Mouse (Mus musculus): ENCODE results near the gene Gm20481.
"Not testable (repeated sequence)": the region's sequence is repeated elsewhere in the genome, so short reads cannot be mapped to it uniquely, and the experiment has no call there.

Gene Gm20481

DNA sequence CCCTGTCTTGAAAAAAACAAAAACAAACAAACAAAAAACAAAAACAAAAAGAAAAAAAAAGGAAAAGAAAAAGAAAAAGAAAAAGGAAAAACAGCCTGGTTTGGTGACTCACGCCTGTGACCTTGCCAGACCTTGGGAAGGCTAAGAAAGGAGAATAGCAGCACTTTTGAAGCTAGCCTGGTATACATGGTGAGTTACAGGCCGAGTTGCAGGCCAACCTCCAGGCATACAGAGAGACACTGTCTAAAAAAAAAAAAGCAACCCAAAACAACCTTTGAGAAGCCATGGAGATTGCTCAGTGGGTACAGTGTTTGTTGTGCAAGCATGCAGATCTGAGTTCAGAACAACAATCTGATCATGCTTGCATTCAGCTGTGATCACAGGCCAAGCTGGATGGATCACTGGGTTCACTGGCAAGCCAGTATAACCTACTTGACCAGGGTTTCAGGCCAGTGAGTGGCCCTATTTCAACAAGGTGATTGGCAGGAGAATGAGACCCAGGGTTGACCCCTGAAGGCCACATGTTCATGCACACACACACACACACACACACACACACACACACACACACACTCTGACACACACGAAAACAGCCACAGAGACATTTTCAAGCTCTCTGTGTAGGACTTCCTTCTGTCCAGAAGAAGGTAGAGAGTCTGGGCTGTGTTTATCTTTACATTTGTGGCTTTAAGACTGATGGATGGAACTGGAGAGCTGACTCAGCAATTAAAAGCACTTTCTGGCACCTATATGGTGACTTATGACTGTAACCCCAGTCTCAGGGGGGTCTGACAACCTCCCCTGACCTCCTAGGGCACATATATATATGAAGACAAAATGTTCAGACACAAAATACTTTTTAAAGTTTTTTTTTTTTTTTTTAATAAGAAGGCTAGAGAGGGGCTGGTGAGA lies 6.1 kb downstream of the Gm20481 start:
- no peak for DNase-seq (ENCODE audit: low read depth, low spot score)

DNA sequence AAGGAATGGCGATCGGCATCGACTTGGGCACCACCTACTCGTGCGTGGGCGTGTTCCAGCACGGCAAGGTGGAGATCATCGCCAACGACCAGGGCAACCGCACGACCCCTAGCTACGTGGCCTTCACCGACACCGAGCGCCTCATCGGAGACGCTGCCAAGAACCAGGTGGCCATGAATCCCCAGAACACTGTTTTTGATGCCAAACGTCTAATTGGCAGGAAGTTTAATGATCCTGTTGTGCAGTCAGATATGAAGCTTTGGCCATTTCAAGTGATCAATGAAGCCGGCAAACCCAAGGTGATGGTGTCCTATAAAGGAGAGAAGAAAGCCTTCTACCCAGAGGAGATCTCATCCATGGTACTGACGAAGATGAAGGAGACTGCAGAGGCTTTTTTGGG lies 7.3 kb downstream of the Gm20481 start:
- DNase-seq (ENCODE audit: low read depth, low spot score) = no peak

DNA sequence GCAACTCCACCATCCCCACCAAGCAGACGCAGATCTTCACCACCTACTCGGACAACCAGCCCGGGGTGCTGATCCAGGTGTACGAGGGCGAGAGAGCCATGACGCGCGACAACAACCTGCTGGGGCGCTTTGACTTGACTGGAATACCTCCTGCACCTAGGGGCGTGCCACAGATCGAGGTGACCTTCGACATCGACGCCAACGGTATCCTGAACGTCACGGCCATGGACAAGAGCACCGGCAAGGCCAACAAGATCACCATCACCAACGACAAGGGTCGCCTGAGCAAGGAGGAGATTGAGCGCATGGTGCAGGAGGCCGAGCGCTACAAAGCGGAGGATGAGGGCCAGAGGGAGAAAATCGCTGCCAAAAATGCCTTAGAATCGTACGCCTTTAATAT lies 8.5 kb downstream of the Gm20481 start:
- no peak for DNase-seq (ENCODE audit: low read depth, low spot score)

DNA sequence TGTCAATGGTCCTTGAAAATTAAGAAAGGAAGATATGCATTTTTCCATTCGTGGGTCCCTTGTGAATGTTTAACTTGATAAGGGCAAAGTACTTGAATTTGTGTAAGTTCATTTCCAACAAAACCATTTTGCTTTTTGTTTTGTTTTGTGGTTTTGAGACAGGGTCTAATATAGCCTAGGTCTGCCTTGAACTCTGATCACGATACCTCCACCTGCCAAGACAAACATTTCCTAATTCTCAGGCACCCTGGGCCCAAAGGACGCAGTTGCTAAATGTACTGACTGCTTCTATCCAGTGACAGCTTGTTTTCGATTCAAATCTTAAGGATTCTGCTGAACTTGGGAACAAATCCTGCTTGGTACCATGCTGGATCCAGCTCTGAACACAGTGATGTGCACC lies 9.9 kb downstream of the Gm20481 start:
- no peak for DNase-seq (ENCODE audit: low read depth, low spot score)

DNA sequence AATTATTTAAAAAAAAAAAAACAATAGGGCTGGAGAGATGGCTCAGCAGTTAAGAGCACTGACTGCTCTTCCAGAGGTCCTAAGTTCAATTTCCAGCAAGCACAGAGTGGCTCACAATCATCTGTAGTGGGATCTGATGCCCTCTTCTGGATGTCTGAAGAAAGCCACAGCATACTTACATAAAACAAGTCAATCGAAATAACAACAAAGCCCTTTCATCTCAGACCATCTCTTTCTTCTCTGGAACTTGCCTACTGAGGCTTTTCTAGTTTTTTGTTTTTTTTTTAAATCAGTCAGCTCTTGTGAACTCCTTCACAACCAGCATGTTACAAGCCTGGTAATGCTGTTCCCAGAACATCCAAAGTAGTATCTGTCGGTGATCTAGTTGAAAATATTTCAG lies 10.9 kb downstream of the Gm20481 start:
- peak; percentile 84 for DNase-seq (ENCODE audit: low read depth, low spot score)

DNA sequence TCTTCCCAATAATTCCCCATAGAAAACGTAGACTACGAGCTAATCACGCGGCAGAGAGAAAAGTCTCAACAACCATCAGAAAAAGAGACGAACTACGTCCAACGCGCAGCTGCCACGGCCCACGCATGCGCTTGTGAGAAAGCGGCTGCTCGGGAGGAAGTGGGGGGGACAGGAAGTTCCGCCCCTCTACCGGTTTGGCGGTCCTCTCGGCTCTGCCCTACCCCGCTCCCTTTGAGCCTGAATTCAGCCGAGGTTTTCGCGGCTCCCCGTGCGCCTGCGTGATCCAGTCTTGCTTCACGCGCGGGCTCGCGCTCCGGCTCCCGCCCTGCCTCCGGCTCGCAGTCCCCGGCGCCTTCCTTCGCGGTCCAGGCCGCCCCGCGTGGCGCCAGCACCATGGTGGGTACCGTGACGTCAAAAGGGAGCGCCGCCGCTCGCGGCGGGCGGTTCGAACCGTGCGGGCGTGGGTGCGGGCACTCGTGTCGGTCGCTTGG lies 12.0 kb downstream of the Gm20481 start, which contains the start of gene Lsm2:
Gene Lsm2, plus strand, starts transcription at position 173 of the 491 bp plus-strand sequence.
- peak; percentile 95 for DNase-seq (ENCODE audit: low read depth, low spot score)

DNA sequence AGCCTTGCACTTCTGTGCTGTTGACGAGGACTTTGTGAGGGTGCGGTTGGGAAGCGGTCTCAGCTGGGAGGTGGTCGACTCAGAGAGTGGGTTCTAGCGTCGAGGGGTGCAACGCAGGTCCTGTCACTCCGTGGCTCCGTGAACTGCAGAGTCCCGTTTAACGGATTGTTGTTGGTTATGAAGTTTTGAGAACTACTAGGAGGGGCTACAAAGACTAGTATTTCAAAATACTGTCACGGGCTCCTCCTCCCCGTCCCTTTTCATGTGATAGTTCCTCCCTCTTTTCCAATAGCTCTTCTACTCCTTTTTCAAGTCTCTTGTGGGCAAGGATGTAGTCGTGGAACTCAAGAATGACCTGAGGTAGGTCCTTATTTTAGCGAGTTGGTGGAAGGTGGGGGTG lies 12.6 kb downstream of the Gm20481 start:
- DNase-seq (ENCODE audit: low read depth, low spot score) = no peak

DNA sequence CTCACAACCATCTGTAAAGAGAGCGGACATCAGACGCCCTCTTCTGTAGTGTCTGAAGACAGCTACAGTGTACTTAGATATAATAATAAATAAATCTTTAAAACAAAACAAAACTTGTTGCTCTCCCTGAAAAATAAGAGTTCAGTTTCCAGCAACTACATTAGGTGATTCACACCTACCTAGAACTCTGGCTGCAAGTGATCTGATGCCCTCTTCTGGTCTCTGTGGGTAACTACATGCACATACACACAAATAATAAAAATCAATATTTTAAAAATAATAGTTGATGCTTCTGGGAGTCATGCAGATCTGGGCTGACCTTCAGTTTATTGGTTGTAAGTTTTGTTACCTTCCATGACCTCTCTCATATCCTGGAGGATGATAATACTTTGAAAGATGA lies 14.5 kb downstream of the Gm20481 start:
- DNase-seq (ENCODE audit: low read depth, low spot score) = peak; percentile 55

DNA sequence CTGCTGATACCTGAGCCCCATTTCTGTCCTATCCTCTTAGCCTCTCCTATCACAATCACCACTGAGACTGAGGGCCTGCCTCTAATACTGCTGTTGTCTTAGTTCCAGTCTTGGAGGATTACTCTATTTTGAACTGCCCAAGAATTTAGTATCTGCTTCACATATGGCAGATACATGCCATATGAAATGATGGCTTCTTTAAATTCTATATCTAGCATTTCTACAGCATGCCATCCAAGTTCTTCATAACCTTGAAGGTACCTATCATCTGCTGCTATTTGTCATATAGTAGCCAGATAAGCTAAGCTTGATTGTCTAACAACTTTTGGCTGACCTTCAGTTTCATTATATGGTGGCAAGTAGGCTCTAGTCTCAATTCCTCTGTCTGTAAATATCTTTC lies 25.0 kb downstream of the Gm20481 start:
- no peak for DNase-seq (ENCODE audit: low read depth, low spot score)

DNA sequence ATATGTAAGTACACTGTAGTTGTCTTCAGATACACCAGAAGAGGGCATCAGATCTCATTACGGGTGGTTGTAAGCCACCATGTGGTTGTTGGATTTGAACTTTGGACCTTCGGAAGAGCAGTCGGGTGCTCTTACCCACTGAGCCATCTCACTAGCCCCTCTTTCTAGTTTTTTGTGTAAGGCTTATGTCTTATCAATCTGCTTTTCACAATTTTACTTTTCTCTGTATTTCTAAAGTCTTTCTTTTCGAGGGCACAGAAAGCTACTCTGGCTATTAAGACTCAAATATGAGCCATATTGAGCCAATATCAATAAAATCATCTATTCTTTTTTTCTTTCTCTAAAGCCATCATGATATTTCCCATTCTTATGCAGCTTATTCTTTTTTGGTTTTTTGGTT lies 25.5 kb downstream of the Gm20481 start:
- DNase-seq (ENCODE audit: low read depth, low spot score) = not testable (repeated sequence)

DNA sequence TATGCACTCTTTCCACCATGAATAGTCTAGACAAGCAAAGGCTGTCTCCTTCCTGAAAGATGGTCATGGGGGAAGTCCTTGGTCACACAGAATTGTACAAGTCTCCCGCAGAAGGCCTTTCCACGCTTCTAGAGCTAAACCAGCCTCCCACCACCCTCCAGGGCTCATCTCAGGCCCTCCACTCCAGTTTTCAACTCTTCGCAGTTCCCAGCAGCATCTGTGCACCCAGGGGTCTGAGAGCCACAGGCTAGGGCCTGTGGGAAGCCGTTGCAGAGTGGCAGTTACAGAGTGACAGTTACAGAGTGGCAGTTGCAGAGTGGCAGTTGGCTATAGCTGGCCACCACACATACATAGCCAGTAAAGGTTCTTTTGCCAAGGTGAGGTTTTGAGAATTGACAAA lies 26.2 kb downstream of the Gm20481 start:
- DNase-seq (ENCODE audit: low read depth, low spot score) = not testable (repeated sequence)

DNA sequence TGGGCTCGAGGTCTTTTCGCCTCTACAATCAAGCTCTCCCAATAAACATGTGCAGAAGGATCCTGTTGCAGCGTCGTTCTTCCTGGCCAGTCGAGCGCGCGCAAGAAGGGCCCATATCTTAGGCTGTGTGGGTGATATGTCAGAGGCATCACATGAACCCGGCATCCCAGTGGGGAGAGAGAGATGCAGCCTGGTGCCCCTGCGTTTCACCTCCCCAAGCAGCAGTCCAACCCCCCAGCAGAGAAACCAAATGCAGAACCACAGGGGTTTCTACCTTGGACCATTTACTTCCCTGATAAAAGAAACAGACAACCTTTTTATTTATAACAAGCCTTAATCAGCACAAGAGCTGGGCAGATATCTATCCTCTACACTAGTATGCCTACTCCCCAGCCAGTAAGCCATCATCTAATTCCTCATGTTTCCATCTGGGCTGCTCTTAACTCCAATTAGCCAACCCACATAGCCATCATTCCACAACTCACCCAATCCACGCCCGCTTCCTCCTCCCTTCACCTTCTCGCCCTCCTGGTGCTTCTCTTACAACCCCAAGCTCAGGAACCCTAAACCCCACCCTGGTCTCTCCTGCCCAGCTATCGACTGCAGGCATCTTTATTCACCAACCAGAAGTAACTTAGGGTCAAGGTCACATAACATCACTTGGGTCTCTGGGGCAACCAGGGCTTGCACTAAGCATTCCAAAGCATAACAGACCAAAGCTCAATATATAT lies 26.9 kb downstream of the Gm20481 start:
- peak; percentile 65 for DNase-seq (ENCODE audit: low read depth, low spot score)

DNA sequence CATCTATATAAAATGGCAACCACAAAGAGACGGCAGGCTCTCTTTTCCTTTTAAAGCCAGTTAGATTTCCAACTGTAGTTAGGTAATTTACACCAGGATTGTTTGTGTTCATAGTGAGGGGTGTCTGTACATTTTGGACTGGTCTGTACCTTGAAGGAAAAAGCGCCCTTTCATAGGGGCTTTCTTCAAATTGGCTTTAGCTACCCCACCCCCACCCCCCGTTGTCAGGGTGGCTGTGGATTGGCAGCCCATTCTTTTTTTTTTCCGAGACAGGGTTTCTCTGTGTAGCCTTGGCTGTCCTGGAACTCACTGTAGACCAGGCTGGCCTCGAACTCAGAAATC lies 27.4 kb downstream of the Gm20481 start:
- no peak for DNase-seq (ENCODE audit: low read depth, low spot score)

DNA sequence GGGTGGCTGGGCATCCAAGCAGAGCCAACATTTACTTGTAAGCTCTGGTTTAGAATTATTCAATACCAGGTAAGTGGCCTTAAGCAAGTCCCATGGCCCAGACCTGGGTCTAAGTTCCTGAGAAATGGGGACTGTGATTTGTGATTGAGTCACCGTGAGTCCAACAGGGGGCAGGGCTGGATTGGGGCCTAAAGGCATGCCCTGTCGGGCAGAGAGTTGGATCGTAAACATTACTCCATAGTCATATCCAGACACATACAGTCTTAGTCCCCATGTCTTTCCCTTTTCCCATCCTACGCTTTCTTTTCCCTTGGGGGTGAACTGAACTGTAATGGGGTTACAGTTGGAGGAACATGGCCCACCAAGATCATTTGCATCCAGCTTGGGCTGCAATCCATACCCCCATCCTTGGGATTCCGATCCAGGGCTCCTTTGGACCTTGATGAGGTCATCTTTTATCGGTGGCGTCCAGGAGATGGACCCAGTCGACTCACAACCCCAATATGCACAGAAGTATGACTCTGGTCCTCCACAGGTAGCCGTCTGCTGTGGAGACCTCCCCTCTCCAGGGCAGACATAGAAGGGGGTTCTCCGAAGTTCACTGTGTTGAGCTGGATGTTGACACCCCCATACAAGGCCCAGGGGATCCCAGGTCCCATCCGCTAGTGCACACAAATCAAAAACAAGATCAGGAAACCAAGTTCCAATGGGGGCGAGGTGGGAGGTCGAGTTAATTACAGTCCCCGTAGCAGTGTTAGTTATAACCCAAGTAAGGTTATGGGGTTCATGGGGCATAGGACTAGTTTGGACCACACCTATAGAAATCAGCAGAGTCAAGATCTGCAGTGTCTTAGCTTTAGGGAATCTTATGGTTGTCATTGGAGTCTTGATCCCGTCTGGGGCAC lies 29.1 kb downstream of the Gm20481 start:
- DNase-seq (ENCODE audit: low read depth, low spot score) = no peak

DNA sequence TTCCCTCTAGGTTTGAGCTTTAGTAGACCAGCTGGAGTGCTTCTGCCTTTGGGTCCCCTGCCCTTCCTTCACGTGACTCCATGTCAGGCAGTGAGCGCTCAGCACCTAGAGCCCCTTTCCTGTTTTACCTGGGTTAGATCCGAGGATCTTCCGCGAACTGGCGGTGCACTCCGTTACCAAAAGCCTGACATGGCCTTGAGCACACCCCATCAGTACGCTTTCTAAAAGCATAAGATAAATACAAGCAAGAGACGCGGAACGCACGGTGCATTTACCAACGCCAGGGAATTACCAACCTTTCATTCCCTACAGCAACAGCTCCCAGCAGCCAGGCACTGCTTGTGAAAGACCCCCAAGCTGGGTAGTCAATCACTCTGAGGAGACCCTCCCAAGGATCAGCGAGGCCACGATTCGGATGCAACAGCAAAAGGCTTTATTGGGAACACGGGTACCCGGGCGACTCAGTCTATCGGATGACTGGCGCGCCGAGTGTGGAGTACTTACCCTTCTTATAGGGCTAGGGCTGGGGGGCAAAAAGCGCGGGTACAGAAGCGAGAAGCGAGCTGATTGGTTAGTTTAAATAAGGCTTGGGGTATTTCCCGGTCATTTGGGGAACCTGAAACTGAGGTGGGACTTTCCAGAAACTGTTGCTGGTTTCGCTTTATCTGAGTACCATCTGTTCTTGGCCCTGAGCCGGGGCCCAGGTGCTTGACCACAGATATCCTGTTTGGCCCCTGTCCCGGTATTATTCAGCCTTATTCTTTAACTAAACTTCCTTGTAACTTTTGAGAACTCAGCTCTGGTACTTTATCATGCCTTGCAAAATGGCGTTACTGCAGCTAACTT lies 30.4 kb downstream of the Gm20481 start:
- peak; percentile 53 for DNase-seq (ENCODE audit: low read depth, low spot score)

DNA sequence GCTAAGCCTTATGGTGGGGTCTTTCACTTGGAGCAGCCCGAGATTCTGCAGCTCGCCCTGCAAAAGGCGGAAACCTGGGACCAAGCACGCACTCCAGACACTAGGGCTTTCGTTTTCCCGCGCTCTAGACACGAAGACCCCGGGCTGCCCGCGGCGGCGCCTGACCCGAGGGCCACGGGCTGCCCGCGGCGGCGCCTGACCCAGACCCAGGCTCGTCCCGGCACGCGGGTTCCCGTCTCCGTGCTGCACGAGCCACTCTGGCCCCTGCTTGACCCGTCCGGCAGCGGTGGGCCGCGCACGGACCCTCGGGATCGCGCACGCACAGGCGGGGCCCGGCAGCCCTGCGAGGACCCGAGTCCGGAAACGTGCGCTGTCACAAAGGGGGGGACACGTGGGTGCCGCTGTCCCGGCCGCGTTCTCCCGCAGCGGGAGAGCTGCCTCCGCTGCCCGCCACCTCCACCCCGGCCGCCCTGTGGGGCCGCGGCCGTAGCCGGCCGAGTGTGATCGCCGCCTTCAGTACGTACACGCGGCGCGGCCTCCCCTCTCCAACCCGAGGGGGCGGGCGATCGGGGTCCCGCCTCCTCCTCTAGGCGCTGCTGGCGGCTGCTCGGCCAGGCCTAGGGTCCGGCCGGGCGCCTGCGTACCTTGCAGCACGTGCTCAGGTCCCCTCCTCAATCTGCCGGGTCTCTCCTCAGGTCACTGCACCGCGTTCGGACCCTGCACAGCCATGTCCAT lies 31.2 kb downstream of the Gm20481 start, which contains the start of gene Vars:
Gene Vars, plus strand, starts transcription at position 271 of the 735 bp plus-strand sequence.
- peak; percentile 89 for DNase-seq (ENCODE audit: low read depth, low spot score)

DNA sequence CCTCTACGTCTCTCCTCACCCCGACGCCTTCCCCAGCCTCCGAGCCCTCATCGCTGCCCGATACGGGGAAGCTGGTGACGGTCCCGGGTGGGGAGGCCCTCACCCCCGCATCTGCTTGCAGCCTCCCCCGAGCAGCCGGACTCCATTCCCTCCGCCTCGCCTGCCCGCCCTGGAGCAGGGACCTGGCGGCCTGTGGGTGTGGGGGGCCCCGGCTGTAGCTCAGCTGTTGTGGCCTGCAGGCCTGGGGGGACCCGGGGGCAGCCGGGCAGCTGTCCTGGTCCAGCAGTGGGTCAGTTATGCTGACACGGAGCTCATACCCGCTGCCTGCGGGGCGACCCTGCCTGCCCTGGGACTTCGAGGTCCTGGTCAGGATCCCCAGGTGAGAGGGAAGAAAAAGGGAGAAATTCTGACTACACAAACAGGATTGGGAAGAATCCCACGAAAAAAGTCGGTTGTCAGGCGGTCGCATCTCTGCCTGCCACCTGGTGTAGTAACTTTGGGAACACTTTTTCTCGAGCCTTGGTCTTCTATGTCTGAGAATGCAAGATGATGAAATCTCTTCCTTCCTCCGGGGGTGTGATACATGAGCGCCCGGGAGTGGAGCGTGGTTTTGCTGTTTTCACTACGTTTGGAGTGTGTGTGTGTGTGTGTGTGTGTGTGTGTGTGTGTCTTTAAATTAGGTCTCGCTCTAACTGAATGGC lies 31.9 kb downstream of the Gm20481 start:
- DNase-seq (ENCODE audit: low read depth, low spot score) = no peak

DNA sequence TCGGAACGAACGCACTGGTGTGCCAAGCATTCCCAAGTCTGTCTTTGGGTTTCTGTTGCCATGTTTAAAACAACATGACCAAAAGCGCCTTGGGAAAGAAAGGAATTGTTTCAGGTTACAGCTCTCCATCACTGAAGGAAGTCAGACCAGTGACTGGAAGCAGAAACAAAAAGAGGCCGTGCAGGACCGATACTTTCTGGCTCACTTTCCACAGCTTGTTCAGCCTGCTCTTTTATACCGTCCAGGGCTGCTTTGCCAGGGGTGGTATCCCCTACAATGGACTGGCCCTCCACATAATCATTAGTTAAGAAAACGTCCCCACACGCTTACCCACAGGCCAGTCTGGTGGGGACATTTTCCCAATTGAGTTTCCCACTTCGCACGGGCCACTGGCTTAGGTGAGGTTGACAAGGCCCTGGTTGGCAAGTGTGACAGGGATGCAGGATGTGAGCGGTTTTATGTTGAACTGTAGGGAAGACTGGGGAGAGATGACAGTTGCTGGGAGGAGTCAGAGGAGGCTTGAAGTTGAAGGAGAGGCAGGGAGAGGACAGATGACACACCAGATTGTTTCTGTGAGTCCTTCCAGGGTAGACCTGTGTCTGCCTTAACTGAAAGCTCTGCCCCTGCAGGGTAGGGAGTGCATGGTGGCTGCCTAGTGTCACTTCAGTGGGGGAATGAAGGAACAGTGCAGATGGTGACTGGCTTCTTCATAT lies 32.6 kb downstream of the Gm20481 start:
- DNase-seq (ENCODE audit: low read depth, low spot score) = no peak
